Mouse (Mus musculus) left cerebral cortex, adult 8-10 months (tissue): ENCODE data around the gene C530008M17Rik. TPM values are rescaled to one million over a fixed set of nuclear protein-coding genes. Genes with fewer than 3 reads are reported as not detected.

Experiments used
- DNase-seq, 2 experiments: peaks; one replicate each; pipeline ENCODE4 v3.0.0; 2022; ENCODE audit warnings: low spot score in 2 of 2
- total RNA-seq, 4 experiments: library from RNA; stranded (reverse); gene quantifications; 2 replicates each; pipeline ENCODE4 v1.2.4; 2022

Gene C530008M17Rik
- 10 to 100 TPM; 48.2 to 53.4 (median 51.1) TPM for total RNA-seq

GRCm38 (mm10) chr5:76656212-76656611, at the start of gene C530008M17Rik:
Gene C530008M17Rik, plus strand, starts transcription at chr5:76656512.
- no peak for DNase-seq

GRCm38 (mm10) chr5:76609702-76610370, 46.5 kb upstream of the C530008M17Rik start:
- DNase-seq: no peak

GRCm38 (mm10) chr5:76612867-76613499, 43.3 kb upstream of the C530008M17Rik start:
- DNase-seq: no peak

GRCm38 (mm10) chr5:76615276-76615675, 41.0 kb upstream of the C530008M17Rik start:
- DNase-seq: no peak

GRCm38 (mm10) chr5:76616196-76616747, 40.0 kb upstream of the C530008M17Rik start:
- DNase-seq: no peak

GRCm38 (mm10) chr5:76618750-76619149, 37.6 kb upstream of the C530008M17Rik start:
- DNase-seq: no peak

- DNase-seq: no peak
Observed at GRCm38 (mm10) chr5:76623759-76624158, 32.6 kb upstream of the C530008M17Rik start.

- no peak for DNase-seq
Observed at GRCm38 (mm10) chr5:76627770-76628169, 28.5 kb upstream of the C530008M17Rik start.

GRCm38 (mm10) chr5:76634012-76634411, 22.3 kb upstream of the C530008M17Rik start:
- DNase-seq: no peak

- no peak for DNase-seq
Observed at GRCm38 (mm10) chr5:76635592-76635991, 20.7 kb upstream of the C530008M17Rik start.

GRCm38 (mm10) chr5:76642076-76642475, 14.2 kb upstream of the C530008M17Rik start:
- DNase-seq: no peak

- DNase-seq: no peak
Observed at GRCm38 (mm10) chr5:76644234-76644633, 12.1 kb upstream of the C530008M17Rik start.

GRCm38 (mm10) chr5:76645091-76645868, 11.0 kb upstream of the C530008M17Rik start:
- no peak for DNase-seq

- DNase-seq: no peak
Observed at GRCm38 (mm10) chr5:76649897-76650296, 6.4 kb upstream of the C530008M17Rik start.

GRCm38 (mm10) chr5:76651151-76651725, 5.1 kb upstream of the C530008M17Rik start:
- DNase-seq: no peak

GRCm38 (mm10) chr5:76657245-76658083, 1.2 kb downstream of the C530008M17Rik start:
- peak; percentile 29 to 49 for DNase-seq

- peak in 1 of 2 experiments; percentile 36 for DNase-seq
Observed at GRCm38 (mm10) chr5:76658084-76658934, 2.0 kb downstream of the C530008M17Rik start.

- no peak for DNase-seq
Observed at GRCm38 (mm10) chr5:76659958-76660635, 3.8 kb downstream of the C530008M17Rik start.

- DNase-seq: no peak
Observed at GRCm38 (mm10) chr5:76661310-76661709, 5.0 kb downstream of the C530008M17Rik start.
